Mouse (Mus musculus) naive thymus-derived CD4-positive, alpha-beta T cell, adult 2 months (primary cell): ENCODE measurements around the gene Tmem120a.

ENCODE experiments used
- DNase-seq: peaks from one replicate; pipeline ENCODE4 v3.0.0-alpha.2; 2011; ENCODE audit warnings: low read depth

The Tmem120a gene

DNA sequence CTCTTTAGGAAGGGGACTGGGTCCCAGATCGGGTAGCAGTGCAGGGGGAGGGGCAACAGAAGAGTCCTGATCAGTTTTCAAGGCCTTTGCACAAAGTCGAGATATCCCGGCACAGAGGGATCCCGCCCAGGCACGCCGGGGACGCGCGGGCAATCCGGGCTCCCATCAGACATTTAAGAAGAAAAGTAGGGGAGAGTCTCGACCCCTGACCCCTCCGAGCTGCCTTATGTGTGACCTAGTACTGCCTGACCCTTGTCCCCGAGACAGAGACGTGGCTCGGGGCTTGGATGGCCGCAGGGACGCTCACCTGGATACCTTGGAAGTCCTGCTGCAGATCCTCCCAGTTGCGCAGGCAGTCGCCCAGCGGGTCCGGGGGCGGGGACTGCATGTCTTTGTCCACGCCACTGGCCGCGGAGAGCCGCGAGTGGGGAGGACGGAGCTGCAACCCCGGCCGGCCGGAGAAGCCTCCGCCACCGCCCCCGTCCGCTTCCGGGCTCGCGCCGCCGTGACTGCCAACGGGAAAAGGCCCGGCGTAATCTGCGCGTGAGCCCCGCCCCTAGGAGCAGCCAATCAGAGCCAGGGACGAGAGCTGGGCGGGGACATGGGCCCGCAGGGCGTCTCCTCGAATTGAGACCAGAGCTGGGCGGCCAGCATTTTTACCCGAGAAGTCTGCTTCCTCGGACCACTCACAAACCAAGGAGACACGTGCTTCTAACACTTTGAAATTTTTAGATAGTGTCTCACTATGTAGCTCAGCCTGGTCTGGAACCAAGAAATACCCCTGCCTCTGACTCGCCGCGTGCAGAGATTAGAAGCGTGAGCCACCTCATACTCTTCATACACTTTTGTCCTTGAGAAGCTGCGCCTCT, at the start of gene Tmem120a:
Gene Tmem120a (minus strand): TSS at position 708 of the 869 bp plus-strand sequence.
- DNase-seq, result peak; percentile 91

- no peak for DNase-seq
Observed at GRCm38 (mm10) chr5:135782901-135783300, 38.7 kb upstream of the Tmem120a start.

DNA sequence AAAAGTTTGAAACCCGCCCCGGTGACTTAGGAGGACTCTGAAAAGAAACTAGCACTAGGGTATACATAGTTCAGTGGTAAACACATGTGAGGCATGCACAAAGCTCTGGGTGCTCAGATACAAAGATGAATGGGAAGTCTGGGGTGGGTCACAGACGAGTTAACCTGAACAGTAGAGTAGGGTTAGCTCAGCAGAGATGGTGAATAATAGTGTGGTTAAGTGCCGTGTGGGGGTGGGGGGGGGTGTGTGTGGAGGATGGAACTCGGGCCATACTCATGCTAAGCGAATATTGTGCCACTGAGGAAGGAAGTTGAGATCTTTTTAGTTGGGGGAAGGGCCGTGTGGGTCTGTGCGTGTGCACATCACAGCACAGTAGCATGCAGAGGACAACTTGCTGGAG, 36.1 kb upstream of the Tmem120a start:
- DNase-seq, result peak; percentile 41

- DNase-seq, result peak; percentile 100
Observed at GRCm38 (mm10) chr5:135778471-135779445, 34.5 kb upstream of the Tmem120a start, which contains the start of gene Mdh2. Mdh2 (plus strand) TSS chr5:135778480.

DNA sequence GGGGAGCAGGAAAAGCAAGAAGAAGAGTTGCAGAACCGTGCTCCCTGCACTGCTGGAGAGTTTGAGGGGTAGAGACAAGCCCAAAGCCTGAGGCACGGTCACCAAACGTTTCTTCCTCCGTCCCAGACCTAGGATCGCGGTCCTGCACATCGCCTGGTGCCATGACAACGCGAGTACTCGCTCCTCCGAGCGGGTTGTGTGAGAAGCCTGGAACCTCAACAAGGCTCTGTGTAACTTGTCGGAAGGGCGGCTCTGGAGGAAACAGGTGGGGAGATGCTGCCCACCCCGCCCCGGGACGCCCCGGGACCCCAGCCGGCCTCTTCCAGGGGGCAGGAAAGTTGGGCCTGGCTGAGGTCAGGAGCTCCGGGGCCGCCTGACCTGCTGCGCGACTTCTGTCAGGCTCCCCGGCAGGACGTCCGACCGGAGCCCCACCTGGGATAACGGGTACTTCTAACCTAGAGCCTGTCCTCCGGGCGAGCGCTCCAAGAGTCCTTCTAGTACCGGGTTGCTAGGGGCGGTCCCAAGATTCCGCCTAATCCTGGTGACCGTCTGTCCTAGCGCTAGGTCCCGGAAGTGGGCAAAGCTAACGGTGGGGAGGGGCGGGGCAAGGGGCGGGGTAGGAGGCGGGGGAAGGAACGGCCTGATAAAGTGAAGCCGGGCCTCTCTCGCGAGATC, 33.7 kb upstream of the Tmem120a start, which contains the start of gene Styxl1:
Gene Styxl1 (minus strand): TSS at position 590 of the 675 bp plus-strand sequence.
- no peak for DNase-seq

DNA sequence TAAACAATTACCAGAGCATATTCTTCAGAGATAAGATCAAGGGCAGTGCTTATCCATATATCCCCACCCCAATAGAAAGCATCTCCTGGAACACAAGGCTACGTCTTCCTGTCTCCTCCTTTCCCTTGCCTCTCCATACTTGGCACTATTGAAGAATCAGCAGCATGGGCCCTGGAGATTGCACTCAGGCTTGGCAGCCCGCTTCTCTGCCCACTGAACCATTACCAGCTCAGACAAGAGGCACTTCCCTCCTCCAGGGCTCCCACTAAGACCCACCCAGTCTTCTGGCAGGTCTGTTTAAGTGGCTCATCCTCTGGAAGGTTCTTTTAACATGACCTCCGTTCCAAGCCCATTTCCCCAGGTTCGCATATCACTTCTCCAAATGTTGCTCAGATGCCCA, 32.3 kb upstream of the Tmem120a start:
- DNase-seq, result no peak

- DNase-seq, result no peak
Observed at GRCm38 (mm10) chr5:135772519-135772918, 28.3 kb upstream of the Tmem120a start.

- no peak for DNase-seq
Observed at GRCm38 (mm10) chr5:135764971-135765370, 20.7 kb upstream of the Tmem120a start.

DNA sequence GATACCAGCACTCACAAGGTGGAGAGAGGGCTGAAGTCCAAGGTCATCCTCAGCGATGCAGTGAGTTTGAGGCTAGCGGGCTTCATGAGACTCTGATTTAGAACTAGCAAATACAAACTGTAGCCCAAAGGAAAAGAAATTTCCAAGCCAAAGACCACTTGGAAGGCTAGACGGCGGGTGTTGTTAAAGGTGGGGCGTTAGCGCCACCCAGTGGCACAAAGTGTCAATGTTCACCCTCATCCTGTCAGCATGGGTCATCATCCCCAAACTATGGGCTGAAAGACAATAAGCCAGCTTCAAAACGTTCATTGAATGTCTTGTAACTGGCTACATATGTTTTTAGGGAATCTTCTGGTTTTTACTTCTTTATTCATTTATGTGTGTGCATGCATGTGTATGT, 19.3 kb upstream of the Tmem120a start:
- peak; percentile 84 for DNase-seq

DNA sequence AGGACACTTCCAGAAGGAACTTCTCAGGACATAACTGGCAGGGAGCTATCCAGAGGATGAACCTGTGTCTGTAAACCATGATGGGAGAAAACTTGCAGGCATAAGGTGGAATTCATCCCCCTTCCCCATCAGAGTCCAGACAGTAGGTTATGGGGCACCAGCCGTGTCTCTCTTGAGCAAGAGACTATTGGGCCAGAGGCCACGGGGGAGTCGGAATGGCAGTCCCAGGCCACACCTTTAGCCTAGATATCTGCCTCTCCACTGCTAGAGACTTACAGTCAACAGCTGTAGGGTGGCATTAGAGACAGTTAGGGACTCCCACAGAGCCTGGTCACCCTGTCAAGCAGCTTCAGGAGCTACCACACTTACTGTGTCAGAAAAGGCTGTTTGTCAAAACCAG, 17.6 kb upstream of the Tmem120a start:
- no peak for DNase-seq

DNA sequence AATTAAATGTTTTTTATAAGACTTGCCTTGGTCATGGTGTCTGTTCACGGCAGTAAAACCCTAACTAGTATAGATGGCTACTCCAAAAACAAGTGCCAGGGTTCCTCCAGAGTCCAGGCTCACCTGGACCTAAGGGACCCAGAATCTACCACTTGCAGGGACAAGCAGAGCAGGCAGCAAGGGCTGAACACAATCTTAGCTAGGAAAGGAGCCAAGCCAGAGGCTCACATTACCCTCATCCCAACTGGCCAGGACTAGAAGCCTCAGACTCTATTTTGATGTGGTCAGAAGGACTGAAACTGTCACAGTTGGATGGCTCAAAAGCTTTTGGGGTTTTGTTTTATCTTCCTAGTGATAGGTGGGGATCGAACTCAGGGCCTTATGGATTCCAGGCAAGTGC, 7.3 kb upstream of the Tmem120a start:
- no peak for DNase-seq

DNA sequence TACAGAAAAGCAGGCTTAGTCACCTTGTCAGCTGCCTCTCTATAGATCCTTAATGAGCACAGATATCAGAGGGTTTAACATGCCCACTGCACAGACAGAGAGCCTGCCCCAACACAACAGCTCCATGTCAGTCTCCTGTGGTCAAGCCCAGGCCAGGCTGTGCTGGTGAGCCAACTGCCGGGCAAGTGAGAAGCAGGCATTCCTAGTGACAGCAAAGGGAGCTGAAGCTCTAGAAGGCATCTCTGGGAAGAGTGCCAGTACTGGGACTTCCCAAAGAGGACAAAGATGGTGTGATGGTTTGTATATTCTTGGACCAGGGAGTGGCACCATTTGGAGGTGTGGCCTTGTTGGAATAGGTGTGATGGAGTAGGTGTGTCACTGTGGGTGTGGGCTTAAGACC, 6.8 kb upstream of the Tmem120a start:
- DNase-seq, result no peak

- DNase-seq, result no peak
Observed at GRCm38 (mm10) chr5:135744742-135745141, 494 bp upstream of the Tmem120a start.

GRCm38 (mm10) chr5:135742941-135743740, 1.1 kb downstream of the Tmem120a start:
- peak; percentile 25 for DNase-seq

DNA sequence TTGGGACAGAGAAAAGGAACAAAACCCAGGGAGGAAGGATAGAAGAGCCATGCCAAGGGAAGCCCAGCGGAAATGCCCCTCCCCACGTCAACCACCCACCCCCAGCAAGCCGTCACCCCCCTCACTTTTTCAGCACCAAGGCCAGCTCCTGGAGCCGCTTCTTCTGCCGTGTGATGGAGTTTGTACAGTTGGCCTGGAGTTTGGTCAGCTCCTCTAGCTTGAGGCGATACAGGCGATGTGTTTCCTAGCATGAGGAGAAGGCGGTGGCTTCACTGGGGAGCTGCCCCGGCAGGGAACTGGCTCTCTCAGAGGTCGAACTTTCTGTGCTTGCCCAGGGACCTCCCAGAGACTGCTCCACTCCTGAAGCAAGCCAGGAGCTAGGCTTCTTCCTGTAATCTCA, 2.1 kb downstream of the Tmem120a start:
- peak; percentile 19 for DNase-seq

DNA sequence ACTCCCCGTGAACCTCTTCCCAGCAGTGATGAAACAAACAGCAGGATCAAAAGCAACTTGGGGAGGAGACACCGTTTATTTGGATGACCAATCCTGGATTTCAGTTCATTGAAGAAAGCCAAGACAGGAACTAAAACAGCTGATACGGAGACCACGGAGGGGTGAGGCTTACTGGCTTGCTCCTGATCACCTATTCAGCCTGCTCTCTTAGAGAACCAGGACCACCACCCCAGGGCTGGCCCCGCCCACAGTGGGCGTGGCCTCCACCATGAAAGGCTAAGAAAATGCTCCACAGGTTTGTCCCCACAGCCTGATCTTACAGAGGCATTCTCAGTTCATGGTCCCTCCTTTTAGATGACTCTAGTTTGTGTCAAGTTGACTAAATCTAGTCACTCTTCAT, 6.0 kb downstream of the Tmem120a start:
- DNase-seq, result no peak

DNA sequence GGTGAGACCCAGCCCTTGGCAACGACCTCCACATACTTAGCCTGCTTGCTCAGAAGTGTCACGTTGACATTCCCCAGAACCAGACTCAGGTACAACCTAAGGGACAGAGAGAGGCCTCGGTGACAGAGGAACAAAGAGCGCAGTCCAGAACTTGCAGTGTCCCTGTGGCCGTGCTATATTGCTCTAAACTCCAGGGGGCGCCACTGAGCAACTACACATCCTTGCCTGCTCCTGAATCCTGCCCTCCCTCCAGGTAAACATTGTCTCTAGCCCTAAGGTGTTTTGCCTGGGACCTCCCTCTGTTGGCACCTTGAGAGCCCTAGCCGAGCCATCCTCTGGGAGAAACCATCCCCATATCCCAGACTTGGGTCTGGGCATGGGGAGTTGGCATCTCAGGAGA, 7.1 kb downstream of the Tmem120a start:
- peak; percentile 55 for DNase-seq

DNA sequence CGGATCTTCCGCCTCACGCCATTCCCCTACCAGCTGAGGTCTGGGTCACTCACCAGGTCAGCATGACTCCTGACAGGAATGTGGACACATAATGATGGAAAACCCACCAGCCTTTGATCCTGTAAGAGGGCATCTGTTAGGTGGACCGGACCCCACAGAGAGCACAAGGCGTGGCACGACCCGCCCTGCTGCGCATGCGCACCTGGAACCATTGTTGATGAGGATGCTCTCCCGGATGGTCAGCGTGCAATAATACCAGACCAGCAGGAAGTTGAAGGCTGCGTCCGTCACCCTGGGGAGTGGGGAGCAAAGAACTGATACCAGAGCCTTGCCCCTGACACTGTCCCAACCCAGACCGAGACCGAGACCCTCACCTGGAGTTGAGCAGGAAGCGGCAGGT, 7.7 kb downstream of the Tmem120a start:
- no peak for DNase-seq

- DNase-seq, result no peak
Observed at GRCm38 (mm10) chr5:135735741-135736140, 8.5 kb downstream of the Tmem120a start.

GRCm38 (mm10) chr5:135734057-135734680, 10.1 kb downstream of the Tmem120a start:
- DNase-seq, result no peak

- DNase-seq, result no peak
Observed at GRCm38 (mm10) chr5:135733071-135733470, 11.2 kb downstream of the Tmem120a start.
